ENCODE assay signal across 8 mouse cellular contexts in the genomic region with DNA sequence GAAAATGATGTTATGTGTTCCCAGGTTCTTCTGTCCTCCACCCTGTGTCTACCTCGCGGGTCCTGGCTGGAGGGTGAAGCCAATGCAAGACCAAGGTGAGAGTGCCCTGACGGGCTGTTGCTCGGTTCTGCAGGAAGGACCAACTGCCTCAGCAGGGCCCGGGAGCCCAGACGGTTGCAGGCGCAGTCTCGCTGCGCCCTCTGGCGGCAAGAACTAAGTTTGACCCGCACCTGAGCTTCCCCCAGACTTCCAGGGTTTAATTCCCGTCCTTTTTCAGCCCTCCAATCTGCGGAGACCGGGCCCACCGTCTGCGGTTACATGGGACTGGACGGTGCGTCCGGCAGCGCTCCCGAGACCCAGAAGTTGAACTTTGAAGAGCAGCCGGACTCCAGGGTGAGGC. TPM values are rescaled to one million over a fixed set of nuclear protein-coding genes. Genes with fewer than 3 reads are reported as not detected.
DNase-seq lines count a peak whose midpoint lies in the region; ATAC-seq and TF ChIP-seq lines count a peak whose summit lies in the region.

No protein-coding gene starts in this region.

- 2% methylated on average over 22 of the region's 22 CpGs for whole genome bisulfite sequencing in small intestine, adult 2 months

- intact Hi-C loops in heart, postnatal 25 days (cut with DNase I) = loop anchor here (1.0 kb wide), 1 partner anchor 304 kb away; no protein-coding TSS in a partner anchor
- intact Hi-C loops in heart, postnatal 10 days (cut with DNase I) = loop anchor here (1.0 to 2.0 kb wide), 2 partner anchors 273 to 303 kb away; no protein-coding TSS in a partner anchor

- no peaks in the 10 kb centered on the region for H3K36me3 ChIP-seq in small intestine, adult 2 months (ENCODE audit: control insufficient read depth, insufficient read depth, low read length)

- TF ChIP-seq POLR2A in small intestine, adult 2 months (IDR thresholded peaks at IDR 0.05; ENCODE audit: low read depth, low read length) = no peak

- DNase-seq in heart, adult 11 months = peak; percentile 92
- no peak for DNase-seq in heart, postnatal 25 days (ENCODE audit: low spot score)
- peak; percentile 73 for DNase-seq in brain, adult 2 months (ENCODE audit: low read depth, low spot score)
- peak; percentile 66 to 78 for DNase-seq in heart, postnatal 10 days
- peak; percentile 77 to 83 for DNase-seq in layer of hippocampus, postnatal 10 days (ENCODE audit: low spot score in 2 of 2)
- DNase-seq in lung, postnatal 25 days (ENCODE audit: low spot score) = peak; percentile 70

- no peak overlapping the region for H3K27ac ChIP-seq in small intestine, adult 2 months (ENCODE audit: insufficient read depth, low read depth, low read length)

- H3K27me3 ChIP-seq in small intestine, adult 2 months (ENCODE audit: control insufficient read depth, insufficient read depth, low read length) = peaks cover 21% of the 10 kb centered on the region

- H3K4me1 ChIP-seq in small intestine, adult 2 months (ENCODE audit: control insufficient read depth, insufficient read depth, insufficient read length, low read length) = peaks cover 10% of the 10 kb centered on the region

- peak; percentile 96 for TF ChIP-seq CTCF in small intestine, adult 2 months (IDR thresholded peaks at IDR 0.05; ENCODE audit: extremely low read depth, insufficient read length, insufficient replicate concordance, low read depth, low read length)

- no peak overlapping the region for H3K4me3 ChIP-seq in small intestine, adult 2 months (ENCODE audit: low read depth, low read length)

- ATAC-seq in erythroid progenitor cell, adult 5-6 weeks (replicated peaks; ENCODE audit: low FRiP score, poor library complexity, severe bottlenecking) = 0 out of 2 replicates have a peak, but pooled peaks have one; percentile 53

RNA-seq across cellular contexts. Expression of a gene that starts 2.7 kb away (rescaled TPM):
- under 1 TPM; 0.42 to 0.52 TPM for total RNA-seq in heart, postnatal 25 days (2021)
- not detected in 2 replicates for total RNA-seq in erythroid progenitor cell, adult 5-6 weeks (2015; ENCODE audit: low replicate concordance)
- not detected in 2 replicates for total RNA-seq in erythroid progenitor cell, adult 5-6 weeks (2017; ENCODE audit: low replicate concordance)
- 1 to 10 TPM; 1.2 to 2.3 TPM for total RNA-seq in heart, postnatal 10 days (2021)
- total RNA-seq in layer of hippocampus, postnatal 10 days (2021) = 10 to 100 TPM; 20.4 to 25.9 TPM
- 0.49 and 2.7 TPM in 2 replicates for polyA plus RNA-seq in small intestine, adult 2 months (2012; rRNA removed)

RNA-seq across cellular contexts. Expression of a gene that starts 4.8 kb away (rescaled TPM):
- total RNA-seq in heart, postnatal 25 days (2021) = not detected
- total RNA-seq in erythroid progenitor cell, adult 5-6 weeks (2015; ENCODE audit: low replicate concordance) = not detected in 2 replicates
- total RNA-seq in erythroid progenitor cell, adult 5-6 weeks (2017; ENCODE audit: low replicate concordance) = not detected in 2 replicates
- total RNA-seq in heart, postnatal 10 days (2021) = not detected
- total RNA-seq in layer of hippocampus, postnatal 10 days (2021) = under 1 TPM; 0.38 to 0.48 TPM
- 0.19 and 127 TPM in 2 replicates for polyA plus RNA-seq in small intestine, adult 2 months (2012; rRNA removed)

RNA-seq across cellular contexts. Expression of a gene that starts 18.8 kb away (rescaled TPM):
- 1 to 10 TPM; 3.1 to 7.2 TPM for total RNA-seq in heart, postnatal 25 days (2021)
- total RNA-seq in erythroid progenitor cell, adult 5-6 weeks (2015; ENCODE audit: low replicate concordance) = 36.9 and 68.8 TPM in 2 replicates
- 6.3 and 11.0 TPM in 2 replicates for total RNA-seq in erythroid progenitor cell, adult 5-6 weeks (2017; ENCODE audit: low replicate concordance)
- under 1 TPM; 0.45 to 0.77 TPM for total RNA-seq in heart, postnatal 10 days (2021)
- total RNA-seq in layer of hippocampus, postnatal 10 days (2021) = 1 to 10 TPM; 1.0 to 1.4 TPM
- 16.0 and 22.3 TPM in 2 replicates for polyA plus RNA-seq in small intestine, adult 2 months (2012; rRNA removed)

RNA-seq across cellular contexts. Expression of a gene that starts 36.0 kb away (rescaled TPM):
- total RNA-seq in heart, postnatal 25 days (2021) = 10 to 100 TPM; 19.7 to 22.4 TPM
- 2.5 and 7.2 TPM in 2 replicates for total RNA-seq in erythroid progenitor cell, adult 5-6 weeks (2015; ENCODE audit: low replicate concordance)
- total RNA-seq in erythroid progenitor cell, adult 5-6 weeks (2017; ENCODE audit: low replicate concordance) = 5.7 and 7.2 TPM in 2 replicates
- 10 to 100 TPM; 24.3 to 39.3 TPM for total RNA-seq in heart, postnatal 10 days (2021)
- total RNA-seq in layer of hippocampus, postnatal 10 days (2021) = 10 to 100 TPM; 74.2 to 83.4 TPM
- 21.3 and 52.2 TPM in 2 replicates for polyA plus RNA-seq in small intestine, adult 2 months (2012; rRNA removed)

RNA-seq across cellular contexts. Expression of a gene that starts 49.1 kb away (rescaled TPM):
- total RNA-seq in heart, postnatal 25 days (2021) = 10 to 100 TPM; 22.2 to 26.8 TPM
- 8.8 and 10.8 TPM in 2 replicates for total RNA-seq in erythroid progenitor cell, adult 5-6 weeks (2015; ENCODE audit: low replicate concordance)
- 3.1 and 5.3 TPM in 2 replicates for total RNA-seq in erythroid progenitor cell, adult 5-6 weeks (2017; ENCODE audit: low replicate concordance)
- 10 to 100 TPM; 21.3 to 25.1 TPM for total RNA-seq in heart, postnatal 10 days (2021)
- 10 to 100 TPM; 43.9 to 45.8 TPM for total RNA-seq in layer of hippocampus, postnatal 10 days (2021)
- polyA plus RNA-seq in small intestine, adult 2 months (2012; rRNA removed) = 187 and 276 TPM in 2 replicates

Comparison
In these comparisons a context has a peak if more than half of its experiments do, and no peak if none do; other contexts are left out.
1. RNA of a gene that starts 2.7 kb away (total RNA-seq): 20.4 to 25.9 TPM in layer of hippocampus, postnatal 10 days; 1.2 to 2.3 TPM in heart, postnatal 10 days, 0.42 to 0.52 TPM in heart, postnatal 25 days and not detected in erythroid progenitor cell, adult 5-6 weeks; every median in the first group is over 4 times any median in the second.